Mouse (Mus musculus): ENCODE data around the gene Tmpo.

GRCm38 (mm10) chr10:91162511-91163163 lies 18.5 kb downstream of the Tmpo start:
- TF ChIP-seq CTCF (IDR thresholded peaks at IDR 0.05; ENCODE audit: low read depth) (no peak), EP300 (IDR thresholded peaks at IDR 0.05; ENCODE audit: low read depth) (no peak)
